Mouse (Mus musculus): Measurements from ENCODE around the gene Krt88. TPM values are rescaled to one million over a fixed set of nuclear protein-coding genes. Genes with fewer than 3 reads are reported as not detected.
A peak's percentile ranks its signal among the peaks of the same experiment; 100 is the strongest.

The Krt88 gene
- polyA plus RNA-seq, 1 experiment: 195 TPM

DNA sequence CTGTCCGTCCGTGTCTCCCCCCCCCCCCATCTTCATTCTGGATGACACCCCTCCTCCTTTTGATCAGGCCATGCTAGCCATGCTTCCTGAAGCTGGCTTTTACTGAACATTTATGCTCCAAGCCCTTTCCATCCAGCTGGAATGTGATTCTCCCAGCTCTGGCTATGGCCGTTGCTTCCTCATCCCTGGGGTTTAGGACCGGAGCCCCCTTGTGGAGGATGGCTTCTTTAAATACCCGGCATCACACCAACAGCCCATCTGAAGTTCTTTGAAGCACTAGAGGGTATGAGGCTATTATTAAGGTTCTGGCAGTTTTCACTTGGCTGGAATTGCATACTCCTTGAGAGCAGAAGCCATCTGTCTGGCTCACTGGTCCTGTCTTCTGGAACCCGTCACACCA lies 26.6 kb upstream of the Krt88 start:
- H3K27me3 ChIP-seq (ENCODE audit: control insufficient read depth, insufficient read depth, low read length): no peaks in the 10 kb centered on the region
- no peak overlapping the region for H3K4me3 ChIP-seq (ENCODE audit: control insufficient read depth, low read depth, low read length)
- TF ChIP-seq CTCF (IDR thresholded peaks at IDR 0.05; ENCODE audit: control insufficient read depth, insufficient read depth, insufficient replicate concordance, low read depth, low read length) (no peak), POLR2A (IDR thresholded peaks at IDR 0.05; ENCODE audit: control insufficient read depth, low read depth, low read length) (no peak)
- H3K27ac ChIP-seq (ENCODE audit: control insufficient read depth, insufficient read depth, low read depth, low read length): no peak overlapping the region
- no peaks in the 10 kb centered on the region for H3K4me1 ChIP-seq (ENCODE audit: control insufficient read depth, insufficient read depth, low read length)
- no peaks in the 10 kb centered on the region for H3K36me3 ChIP-seq (ENCODE audit: control insufficient read depth, insufficient read depth, low read length)

DNA sequence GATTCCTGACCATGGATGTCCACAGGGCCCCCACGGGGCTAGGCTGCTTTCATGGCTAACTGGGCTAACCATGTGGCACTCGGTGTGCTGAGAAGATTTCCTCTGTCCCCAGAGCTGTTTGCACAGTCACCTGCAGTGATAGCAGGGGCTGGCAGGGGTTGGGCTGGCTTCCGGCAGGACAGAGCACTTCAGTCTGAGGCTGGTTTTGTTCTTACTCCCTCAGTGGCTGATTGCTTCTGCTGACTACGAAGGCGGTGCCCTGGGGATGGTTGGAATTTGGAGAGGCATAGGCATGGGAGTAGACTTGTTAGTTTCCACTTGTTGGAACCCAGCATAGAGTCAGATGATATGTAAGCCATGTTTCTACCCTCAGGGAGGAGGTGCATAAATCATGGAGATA lies 22.6 kb upstream of the Krt88 start:
- H3K4me1 ChIP-seq (ENCODE audit: control insufficient read depth, insufficient read depth, low read length): no peaks in the 10 kb centered on the region
- TF ChIP-seq CTCF (IDR thresholded peaks at IDR 0.05; ENCODE audit: control insufficient read depth, insufficient read depth, insufficient replicate concordance, low read depth, low read length) (no peak), POLR2A (IDR thresholded peaks at IDR 0.05; ENCODE audit: control insufficient read depth, low read depth, low read length) (no peak)
- H3K27ac ChIP-seq (ENCODE audit: control insufficient read depth, insufficient read depth, low read depth, low read length): no peak overlapping the region
- no peaks in the 10 kb centered on the region for H3K36me3 ChIP-seq (ENCODE audit: control insufficient read depth, insufficient read depth, low read length)
- no peak overlapping the region for H3K4me3 ChIP-seq (ENCODE audit: control insufficient read depth, low read depth, low read length)
- no peaks in the 10 kb centered on the region for H3K27me3 ChIP-seq (ENCODE audit: control insufficient read depth, insufficient read depth, low read length)

DNA sequence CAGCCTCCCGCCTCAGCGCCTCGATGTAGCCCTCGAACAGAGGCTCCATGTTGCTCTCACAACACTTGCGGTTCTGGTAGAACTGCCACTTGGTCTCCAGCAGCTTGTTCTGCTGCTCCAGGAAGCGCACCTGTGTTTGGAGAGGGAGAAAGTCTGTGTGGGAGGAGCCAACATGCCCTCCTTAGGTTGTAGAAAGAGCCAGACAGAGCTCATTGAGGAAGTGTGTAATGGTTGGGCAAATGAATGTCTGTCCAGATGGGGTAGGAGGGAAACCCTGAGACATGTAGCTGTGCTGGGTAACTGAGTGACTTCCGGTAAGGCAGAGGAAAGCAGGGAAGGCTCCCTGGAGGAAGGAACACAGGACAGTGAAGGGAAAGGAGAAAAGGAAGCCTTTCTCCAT lies 10.9 kb upstream of the Krt88 start:
- Histone ChIP-seq H3K4me3 (ENCODE audit: control insufficient read depth, low read depth, low read length) (no peak overlapping the region), H3K4me1 (ENCODE audit: control insufficient read depth, insufficient read depth, low read length) (peaks cover 6% of the 10 kb centered on the region; the same call in 1 of the 2 replicates), H3K27ac (ENCODE audit: control insufficient read depth, insufficient read depth, low read depth, low read length) (no peak overlapping the region), H3K36me3 (ENCODE audit: control insufficient read depth, insufficient read depth, low read length) (no peaks in the 10 kb centered on the region), H3K27me3 (ENCODE audit: control insufficient read depth, insufficient read depth, low read length) (peaks cover 4% of the 10 kb centered on the region; the same call in 1 of the 2 replicates)
- TF ChIP-seq POLR2A (IDR thresholded peaks at IDR 0.05; ENCODE audit: control insufficient read depth, low read depth, low read length): no peak
- no peak for TF ChIP-seq CTCF (IDR thresholded peaks at IDR 0.05; ENCODE audit: control insufficient read depth, insufficient read depth, insufficient replicate concordance, low read depth, low read length)

DNA sequence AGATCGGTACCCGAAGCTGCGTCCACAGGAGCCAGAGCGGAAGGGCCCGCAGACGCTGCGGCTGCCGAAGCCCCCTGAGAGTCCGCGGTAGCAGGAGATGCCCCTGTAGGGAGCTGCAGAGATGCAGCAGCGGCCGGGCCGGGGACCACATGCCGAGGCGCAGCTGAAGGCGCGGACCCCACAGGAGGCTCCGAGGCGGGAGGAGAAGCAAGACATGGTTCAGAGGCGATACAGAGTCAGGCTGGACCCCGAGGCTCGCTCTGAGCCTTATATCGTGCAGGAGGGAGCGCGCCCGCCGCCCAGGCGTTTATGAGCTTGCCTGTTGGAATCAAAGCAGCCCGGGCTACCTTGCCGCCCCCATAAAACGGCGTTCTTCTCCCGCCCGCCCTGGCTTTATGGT lies 9.0 kb upstream of the Krt88 start, which contains the start of gene Krt87:
Gene Krt87, minus strand, starts transcription at position 250 of the 400 bp plus-strand sequence.
- peak within 1 kb of the TSS; percentile 27 for H3K4me3 ChIP-seq (ENCODE audit: control insufficient read depth, low read depth, low read length)
- peaks cover 4% of the 10 kb centered on the region; the same call in 1 of the 2 replicates for H3K27me3 ChIP-seq (ENCODE audit: control insufficient read depth, insufficient read depth, low read length)
- TF ChIP-seq CTCF (IDR thresholded peaks at IDR 0.05; ENCODE audit: control insufficient read depth, insufficient read depth, insufficient replicate concordance, low read depth, low read length): no peak
- no peak for TF ChIP-seq POLR2A (IDR thresholded peaks at IDR 0.05; ENCODE audit: control insufficient read depth, low read depth, low read length)
- H3K27ac ChIP-seq (ENCODE audit: control insufficient read depth, insufficient read depth, low read depth, low read length): no peak within 1 kb of the TSS
- no peaks in the 10 kb centered on the region for H3K36me3 ChIP-seq (ENCODE audit: control insufficient read depth, insufficient read depth, low read length)
- H3K4me1 ChIP-seq (ENCODE audit: control insufficient read depth, insufficient read depth, low read length): peaks cover 6% of the 10 kb centered on the region; the same call in 1 of the 2 replicates

DNA sequence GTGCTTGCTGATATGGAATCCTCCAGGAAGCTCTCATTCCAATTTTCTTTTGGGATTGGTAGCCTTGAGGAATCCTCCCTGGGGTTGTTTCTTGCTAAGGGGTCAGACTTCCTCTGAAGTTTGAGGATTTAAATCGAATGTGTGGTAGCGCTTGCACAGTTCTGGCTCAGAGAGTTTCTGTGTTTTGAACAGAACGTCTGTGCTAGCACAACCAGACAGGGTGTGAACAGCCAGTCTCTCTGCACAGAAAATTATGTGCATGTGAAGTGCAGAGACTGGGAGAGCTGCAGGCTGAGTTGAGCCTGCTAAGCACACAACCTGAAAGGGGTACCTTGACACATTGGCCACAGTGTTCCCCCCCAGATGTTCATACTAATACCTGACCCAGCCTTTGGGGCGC lies 6.7 kb upstream of the Krt88 start:
- Histone ChIP-seq H3K4me3 (ENCODE audit: control insufficient read depth, low read depth, low read length) (no peak overlapping the region), H3K27ac (ENCODE audit: control insufficient read depth, insufficient read depth, low read depth, low read length) (no peak overlapping the region), H3K4me1 (ENCODE audit: control insufficient read depth, insufficient read depth, low read length) (peaks cover 6% of the 10 kb centered on the region; the same call in 1 of the 2 replicates), H3K36me3 (ENCODE audit: control insufficient read depth, insufficient read depth, low read length) (no peaks in the 10 kb centered on the region), H3K27me3 (ENCODE audit: control insufficient read depth, insufficient read depth, low read length) (peaks cover 4% of the 10 kb centered on the region; the same call in 1 of the 2 replicates)
- TF ChIP-seq CTCF (IDR thresholded peaks at IDR 0.05; ENCODE audit: control insufficient read depth, insufficient read depth, insufficient replicate concordance, low read depth, low read length) (no peak), POLR2A (IDR thresholded peaks at IDR 0.05; ENCODE audit: control insufficient read depth, low read depth, low read length) (no peak)

DNA sequence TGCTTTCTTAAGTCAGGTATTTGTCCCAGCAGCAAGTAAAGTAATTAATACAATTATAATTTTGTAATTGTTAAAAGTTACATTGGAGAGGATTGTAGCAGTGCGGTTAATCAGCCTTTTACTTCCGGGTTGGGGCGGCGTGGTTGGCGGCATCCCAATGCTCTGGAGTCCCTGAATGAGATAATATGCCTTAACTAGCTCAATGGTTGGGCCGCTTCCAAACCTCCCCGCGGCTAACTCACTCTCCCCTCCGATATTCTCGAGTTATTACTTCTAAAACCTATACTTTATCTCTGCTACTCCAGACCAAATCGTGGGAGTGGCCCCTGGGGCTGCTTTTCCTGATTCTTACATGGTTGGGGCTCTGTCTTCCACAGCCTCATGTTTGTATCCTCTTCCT lies 972 bp upstream of the Krt88 start:
- TF ChIP-seq CTCF (IDR thresholded peaks at IDR 0.05; ENCODE audit: control insufficient read depth, insufficient read depth, insufficient replicate concordance, low read depth, low read length): no peak
- no peak for TF ChIP-seq POLR2A (IDR thresholded peaks at IDR 0.05; ENCODE audit: control insufficient read depth, low read depth, low read length)
- no peaks in the 10 kb centered on the region for H3K36me3 ChIP-seq (ENCODE audit: control insufficient read depth, insufficient read depth, low read length)
- peak overlapping the region; percentile 75 for H3K4me3 ChIP-seq (ENCODE audit: control insufficient read depth, low read depth, low read length)
- no peak overlapping the region for H3K27ac ChIP-seq (ENCODE audit: control insufficient read depth, insufficient read depth, low read depth, low read length)
- peaks cover 2% of the 10 kb centered on the region for H3K4me1 ChIP-seq (ENCODE audit: control insufficient read depth, insufficient read depth, low read length)
- H3K27me3 ChIP-seq (ENCODE audit: control insufficient read depth, insufficient read depth, low read length): no peaks in the 10 kb centered on the region

DNA sequence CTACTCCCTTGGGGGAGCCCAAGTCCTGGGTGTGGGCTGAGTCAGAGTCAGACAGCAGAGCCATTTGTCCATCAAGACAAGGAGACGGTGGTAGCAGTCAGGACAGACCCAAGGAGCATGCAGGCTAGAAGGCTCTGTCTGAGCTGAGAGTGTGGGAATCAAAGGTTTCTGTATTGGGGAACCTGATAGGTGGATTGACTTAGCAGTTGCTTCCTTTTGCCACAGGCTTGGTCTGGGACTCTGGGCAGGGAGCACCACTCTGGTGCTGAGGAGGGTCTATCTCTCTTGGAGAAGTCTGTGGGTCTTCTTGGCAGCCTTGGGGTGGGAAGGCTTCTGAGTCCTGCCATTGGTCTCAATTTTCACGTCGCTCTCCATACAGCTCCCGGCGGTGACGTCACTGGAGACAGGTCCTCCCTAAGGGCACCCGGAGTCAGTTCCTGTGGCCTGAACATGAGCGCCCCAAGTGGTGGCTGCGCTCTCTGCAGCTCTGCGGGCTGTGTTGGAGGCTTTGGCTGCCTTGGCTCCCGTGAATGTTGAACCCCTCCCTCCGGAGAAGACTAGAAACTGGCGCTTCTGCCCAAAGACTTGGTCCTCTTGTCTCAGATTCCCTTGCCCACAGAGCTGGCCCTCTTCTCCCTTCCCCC lies 5.7 kb downstream of the Krt88 start:
- TF ChIP-seq CTCF (IDR thresholded peaks at IDR 0.05; ENCODE audit: control insufficient read depth, insufficient read depth, insufficient replicate concordance, low read depth, low read length): peak; percentile 81; the same call in 1 of the 2 replicates
- no peak for TF ChIP-seq POLR2A (IDR thresholded peaks at IDR 0.05; ENCODE audit: control insufficient read depth, low read depth, low read length)
- Histone ChIP-seq H3K4me3 (ENCODE audit: control insufficient read depth, low read depth, low read length) (no peak overlapping the region), H3K4me1 (ENCODE audit: control insufficient read depth, insufficient read depth, low read length) (peaks cover 2% of the 10 kb centered on the region; the same call in 1 of the 2 replicates), H3K27me3 (ENCODE audit: control insufficient read depth, insufficient read depth, low read length) (no peaks in the 10 kb centered on the region), H3K36me3 (ENCODE audit: control insufficient read depth, insufficient read depth, low read length) (no peaks in the 10 kb centered on the region), H3K27ac (ENCODE audit: control insufficient read depth, insufficient read depth, low read depth, low read length) (no peak overlapping the region)

Data from testis, adult 2 months (tissue).